Mouse (Mus musculus): ENCODE data around the gene Bok.

DNA sequence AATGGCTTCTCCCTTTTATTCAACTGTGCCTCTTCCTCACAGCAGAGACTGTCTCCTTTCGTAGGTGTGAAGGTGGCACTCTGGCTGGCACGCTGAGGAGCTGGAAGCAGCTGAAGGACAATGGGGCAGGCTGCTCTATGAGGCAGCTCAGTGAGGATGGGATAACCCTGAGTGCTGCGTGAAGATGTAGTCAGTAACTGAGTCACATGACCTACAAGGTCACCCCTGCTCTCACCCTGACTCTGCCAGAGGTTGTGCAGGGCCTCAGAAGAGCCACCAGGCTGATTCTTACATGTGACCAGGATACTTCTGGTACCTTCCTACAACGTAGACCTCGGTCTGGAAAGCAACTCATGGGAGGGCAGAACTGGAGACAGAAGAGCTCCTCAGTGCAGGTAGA, 40.2 kb downstream of the Bok start:
- no peak for TF ChIP-seq EP300 (optimal IDR thresholded peaks at IDR 0.05)
- no peak for TF ChIP-seq CTCF (IDR thresholded peaks at IDR 0.05; ENCODE audit: low read depth)

Data from stomach, postnatal 0 days (tissue).